Mouse (Mus musculus) monocyte, adult 2 months (primary cell): ENCODE data around the gene Slc7a8.

ENCODE experiments used
- DNase-seq, 2 experiments: peaks; one replicate each; pipeline ENCODE4 v3.0.0; 2022; ENCODE audit warnings: low spot score in 2 of 2, low read depth in 1 of 2

Gene Slc7a8

DNA sequence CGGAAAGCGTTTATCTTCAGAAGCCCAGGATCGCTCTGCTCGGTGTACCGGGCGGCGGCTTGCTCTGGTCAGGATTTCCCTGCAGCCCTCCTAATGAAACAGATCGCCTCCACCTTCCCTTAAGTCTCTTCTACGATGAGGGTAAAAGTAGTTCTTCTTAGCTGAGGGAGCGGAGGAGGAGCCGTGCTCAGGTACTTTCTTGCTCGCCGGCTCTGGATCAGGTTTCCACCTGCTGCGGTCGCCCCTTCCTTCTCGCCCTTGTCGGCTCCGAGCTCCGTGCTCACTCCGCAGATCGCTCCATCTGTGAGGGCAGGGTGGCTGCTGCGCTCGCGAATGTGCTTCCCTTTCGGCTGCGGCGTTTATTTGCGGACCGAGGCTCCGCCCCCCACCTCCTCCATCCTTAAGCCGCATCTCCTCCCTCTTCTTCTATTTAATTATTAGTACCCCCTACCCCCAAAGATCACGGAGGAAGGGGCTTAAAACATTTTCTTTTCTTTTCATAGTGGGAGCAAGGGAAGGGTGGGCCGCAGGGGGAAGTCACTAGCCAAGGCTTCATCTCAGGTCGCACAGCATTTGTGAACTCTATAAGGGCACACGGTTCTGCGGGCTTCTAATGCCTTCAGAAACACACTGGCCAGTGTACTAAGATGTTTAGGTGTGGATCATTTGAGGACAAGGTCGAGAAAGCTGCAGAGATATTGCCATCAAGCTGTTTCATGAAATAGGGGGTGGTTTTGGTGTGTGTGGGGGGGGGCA, at the start of gene Slc7a8:
Gene Slc7a8 (minus strand): TSS at position 337 of the 756 bp plus-strand sequence.
- peak in 1 of 2 experiments; percentile 36 for DNase-seq

DNA sequence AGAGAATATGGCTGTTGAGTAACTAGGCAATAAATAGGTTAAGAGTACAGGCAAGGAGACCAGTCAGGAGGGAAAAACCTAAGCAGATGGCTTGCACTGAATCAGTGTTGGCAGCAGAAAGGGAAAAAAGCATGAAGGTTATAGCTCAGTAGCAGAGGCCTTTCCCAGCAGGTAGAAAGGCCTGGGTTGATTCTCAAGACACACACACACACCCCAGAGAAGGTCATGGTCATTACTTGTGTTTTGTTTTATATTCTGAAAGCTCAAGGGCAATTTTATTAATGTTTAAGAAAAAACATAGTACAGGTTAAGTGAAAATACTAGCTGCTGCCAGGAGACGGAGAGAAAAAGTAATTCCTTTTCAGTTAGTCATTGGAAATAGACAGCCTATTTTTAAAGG, 42.0 kb upstream of the Slc7a8 start:
- DNase-seq: no peak

DNA sequence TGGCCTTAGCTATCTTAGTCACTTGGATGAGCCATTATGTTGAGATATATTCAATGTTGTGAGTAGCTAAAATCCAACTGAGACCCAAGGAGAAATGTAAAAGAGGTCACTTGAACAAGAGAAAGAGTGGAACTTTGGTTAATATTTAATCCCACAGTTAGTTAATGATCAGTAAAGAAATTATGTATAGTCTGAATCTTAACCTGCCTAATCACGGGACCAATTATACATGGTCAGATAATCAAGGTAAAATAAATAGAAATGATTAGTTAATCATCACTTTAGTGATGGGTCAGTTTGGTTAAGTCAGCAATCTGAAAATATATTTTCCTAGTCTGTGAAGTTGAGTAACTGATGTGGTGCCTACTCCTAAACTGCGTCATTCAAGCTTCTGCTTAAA, 40.6 kb upstream of the Slc7a8 start:
- DNase-seq: no peak

- DNase-seq: no peak
These were observed 36.0 kb upstream of the Slc7a8 start for GRCm38 (mm10) chr14:54817791-54818190.

- DNase-seq: no peak
These were observed 34.0 kb upstream of the Slc7a8 start for GRCm38 (mm10) chr14:54815737-54816136.

DNA sequence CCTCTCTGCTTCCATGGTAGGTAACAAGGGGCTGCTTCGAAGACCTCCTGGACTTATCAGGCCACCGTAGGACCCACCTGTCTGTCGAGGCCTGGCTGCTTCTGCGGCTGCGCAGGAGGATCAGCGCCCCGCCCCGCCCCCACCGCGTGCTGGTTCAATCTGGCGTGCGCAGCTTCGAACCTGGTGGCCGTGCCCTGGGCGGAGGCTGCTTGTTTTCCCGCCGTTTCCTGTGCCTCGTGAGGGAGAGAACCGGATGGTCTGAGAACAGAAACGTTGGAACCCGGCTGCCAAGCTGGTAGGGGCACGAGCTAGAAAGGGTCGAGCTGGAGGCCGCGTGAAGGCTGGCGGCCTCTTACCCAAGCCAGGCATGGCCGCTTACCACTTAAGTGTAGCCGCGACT, 32.2 kb upstream of the Slc7a8 start, which contains the start of gene Rnf212b:
Gene Rnf212b (plus strand): TSS at position 151 of the 400 bp plus-strand sequence.
- DNase-seq: no peak

- no peak for DNase-seq
These were observed 27.9 kb upstream of the Slc7a8 start for GRCm38 (mm10) chr14:54809668-54810033.

- DNase-seq: no peak
These were observed 27.2 kb upstream of the Slc7a8 start for GRCm38 (mm10) chr14:54808718-54809667.

- no peak for DNase-seq
These were observed 24.4 kb upstream of the Slc7a8 start for GRCm38 (mm10) chr14:54806124-54806523.

- DNase-seq: no peak
These were observed 20.7 kb upstream of the Slc7a8 start for GRCm38 (mm10) chr14:54802428-54802827.

GRCm38 (mm10) chr14:54799686-54800085, 17.9 kb upstream of the Slc7a8 start:
- DNase-seq: no peak

DNA sequence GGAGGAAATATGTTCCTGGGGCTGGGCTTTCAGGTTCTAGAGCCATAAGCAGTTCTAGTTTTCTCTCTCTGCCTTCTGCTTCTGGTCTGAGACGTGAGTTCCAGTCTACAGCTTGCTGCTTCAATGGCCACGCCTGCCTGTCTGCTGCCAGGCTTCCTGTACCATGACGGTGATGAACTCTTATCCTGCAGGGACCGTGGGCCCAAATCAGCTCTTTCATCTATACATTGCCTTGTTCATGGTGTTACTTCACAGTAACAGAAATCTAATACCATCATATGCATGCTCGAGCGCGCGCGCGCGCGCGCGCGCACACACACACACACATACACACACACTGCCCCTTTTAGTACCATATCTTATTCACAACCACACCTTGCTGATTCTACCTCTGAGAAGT, 15.0 kb upstream of the Slc7a8 start:
- DNase-seq: no peak

DNA sequence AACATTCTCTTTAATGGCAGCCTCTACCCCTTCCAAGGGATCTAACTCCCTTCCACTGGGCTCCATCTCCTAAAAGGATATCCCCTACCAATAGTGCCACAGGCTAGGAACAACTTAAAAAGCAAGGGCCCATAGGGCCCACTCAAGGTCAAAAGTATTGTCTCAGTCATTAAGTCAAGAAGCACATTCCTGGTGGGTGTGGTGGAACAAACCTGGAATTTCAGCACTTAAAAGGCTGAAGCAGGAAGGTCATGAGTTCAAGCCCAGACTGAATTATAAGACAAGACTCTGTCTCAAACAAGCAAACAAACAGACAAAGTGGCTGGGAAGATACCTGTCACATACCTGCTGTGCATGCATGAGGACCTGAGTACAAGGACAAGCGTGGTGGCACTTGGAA, 14.2 kb upstream of the Slc7a8 start:
- no peak for DNase-seq

DNA sequence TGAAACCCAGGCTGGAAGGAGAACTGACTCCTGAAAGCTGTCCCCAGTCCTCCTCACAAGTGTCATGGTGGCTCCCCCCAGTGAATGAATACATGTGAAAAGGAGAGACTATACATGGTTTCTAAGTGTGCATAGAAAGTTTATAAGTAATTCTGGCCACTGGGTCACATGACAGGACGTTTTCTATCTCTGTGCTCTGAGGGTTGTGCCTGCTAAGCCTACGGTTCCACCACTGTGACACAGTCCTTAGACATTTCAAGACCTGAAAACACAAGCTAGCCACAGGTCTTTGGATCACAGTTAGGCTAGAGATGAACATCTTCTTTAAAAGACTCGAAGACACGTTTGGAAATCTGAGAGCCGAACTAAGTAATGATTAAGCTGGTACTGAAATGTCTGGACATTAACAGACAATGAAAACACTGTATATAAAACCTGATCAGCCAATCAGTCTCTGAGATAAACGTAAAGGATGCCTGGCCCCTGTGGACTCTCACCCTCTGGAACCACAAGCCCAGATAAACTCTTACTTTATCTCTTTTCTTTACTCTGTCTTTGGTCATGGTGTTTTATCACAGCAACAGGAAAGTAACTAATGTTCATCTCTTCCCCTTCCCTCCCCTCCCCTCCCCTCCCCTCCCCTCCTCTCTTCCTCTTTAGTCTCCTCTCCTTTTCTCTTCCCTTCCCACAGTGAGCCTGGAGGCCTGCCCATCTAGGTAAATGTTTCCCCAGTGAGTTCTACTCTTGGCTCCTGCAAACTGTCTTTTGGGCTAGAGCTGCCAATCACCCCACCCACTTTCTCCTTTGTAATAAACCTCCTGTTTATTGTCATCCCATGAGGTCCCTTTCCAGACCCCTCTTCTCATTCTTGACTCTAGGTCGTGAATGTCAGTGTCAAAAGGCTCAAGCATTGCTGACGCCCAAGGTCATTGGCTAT, 12.4 kb upstream of the Slc7a8 start:
- DNase-seq: no peak

- no peak for DNase-seq
These were observed 11.6 kb upstream of the Slc7a8 start for GRCm38 (mm10) chr14:54793351-54793750.

DNA sequence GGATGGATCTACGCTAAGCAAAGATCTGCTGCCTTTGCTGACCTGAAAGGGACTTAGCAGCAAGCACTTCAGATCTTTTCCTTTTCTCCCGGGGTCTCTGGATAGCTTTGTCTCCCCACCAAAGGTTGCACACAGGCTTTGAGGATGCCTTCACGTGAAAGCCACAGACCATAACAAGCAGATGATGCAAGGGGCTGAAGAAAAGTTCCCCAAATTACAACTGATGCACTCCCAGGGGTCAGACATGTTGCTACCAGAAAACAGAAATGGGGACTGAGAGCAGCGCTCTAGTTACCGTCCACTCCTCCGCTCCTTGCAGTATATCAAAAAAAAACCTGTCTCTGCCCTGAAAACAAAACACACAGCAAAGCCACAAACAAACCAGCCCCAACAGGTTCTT, 10.4 kb upstream of the Slc7a8 start:
- no peak for DNase-seq

DNA sequence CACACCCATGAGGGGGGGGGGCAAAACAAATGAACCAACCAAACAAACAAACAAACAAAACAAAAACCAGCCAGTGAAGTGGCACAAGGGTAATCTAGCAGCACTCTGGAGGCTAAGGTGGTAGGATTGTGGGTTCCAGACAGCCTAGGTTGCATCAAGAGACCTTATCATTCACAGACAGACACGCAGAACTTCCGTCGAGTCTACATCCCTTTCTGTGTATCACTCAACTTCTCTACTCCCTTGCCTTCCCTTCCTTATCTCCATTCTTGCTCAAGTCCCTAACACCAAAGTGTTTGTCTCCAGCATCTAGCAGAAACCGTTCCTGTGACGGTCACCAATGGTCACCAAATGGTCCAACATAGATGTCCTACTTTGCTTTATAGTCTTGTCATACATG, 6.5 kb upstream of the Slc7a8 start:
- no peak for DNase-seq

DNA sequence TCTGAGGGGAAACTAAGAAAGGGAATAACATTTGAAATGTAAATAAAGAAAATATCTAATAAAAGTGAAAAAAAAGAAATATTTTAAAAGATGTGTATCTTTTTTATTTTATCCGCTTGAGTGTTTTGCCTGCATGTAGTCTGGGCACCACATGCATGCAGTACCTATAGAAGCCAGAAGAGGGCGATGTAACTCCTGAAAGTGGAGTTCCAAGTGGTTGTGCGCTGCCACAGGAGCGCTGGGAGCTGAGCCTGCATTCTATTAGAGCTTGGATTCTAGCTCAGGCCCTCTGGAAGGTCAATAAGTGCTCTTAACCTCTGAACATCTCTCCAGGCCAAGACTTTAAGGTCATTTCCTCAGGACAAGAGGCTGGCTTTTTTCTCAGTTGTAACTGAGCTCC, 5.5 kb upstream of the Slc7a8 start:
- no peak for DNase-seq

DNA sequence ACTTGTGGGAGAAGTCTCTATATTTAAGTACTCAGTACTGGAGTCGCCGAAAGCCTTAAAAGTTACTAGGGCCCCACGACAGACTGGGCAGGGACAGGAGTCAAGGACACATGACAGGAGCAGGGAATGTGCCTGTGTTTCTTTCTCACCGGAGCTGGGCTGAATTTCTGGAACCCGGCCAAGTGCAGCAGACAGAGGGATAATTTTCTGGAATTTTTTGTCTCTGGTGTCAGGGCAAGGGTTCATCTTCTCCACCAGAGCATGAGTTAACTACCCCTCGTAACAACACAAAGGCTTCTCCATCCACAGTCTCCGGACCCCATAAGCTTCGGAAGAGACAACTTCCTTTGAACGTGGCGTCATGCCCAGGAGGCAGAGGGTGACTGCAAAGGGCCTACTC, 4.7 kb upstream of the Slc7a8 start:
- DNase-seq: no peak

DNA sequence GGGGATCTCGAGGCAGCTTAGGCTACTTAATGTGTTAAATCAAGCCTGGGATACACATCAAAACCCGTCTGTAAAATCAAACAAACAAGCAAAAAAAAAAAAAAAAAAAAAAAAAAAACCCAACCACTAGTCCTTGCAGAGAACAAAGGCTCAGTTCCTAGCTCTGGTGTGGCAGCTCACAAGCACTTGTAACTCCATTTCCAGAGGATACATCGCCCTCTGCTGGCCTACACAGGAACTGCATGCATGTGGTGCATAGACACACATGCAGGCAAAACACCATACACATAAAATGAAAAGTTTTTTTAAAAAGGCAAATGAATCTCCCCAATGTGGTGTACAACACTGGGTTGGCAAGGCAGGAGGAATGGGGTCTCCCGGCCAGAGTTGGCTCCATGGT, 4.2 kb upstream of the Slc7a8 start:
- peak; percentile 56 to 80 for DNase-seq

DNA sequence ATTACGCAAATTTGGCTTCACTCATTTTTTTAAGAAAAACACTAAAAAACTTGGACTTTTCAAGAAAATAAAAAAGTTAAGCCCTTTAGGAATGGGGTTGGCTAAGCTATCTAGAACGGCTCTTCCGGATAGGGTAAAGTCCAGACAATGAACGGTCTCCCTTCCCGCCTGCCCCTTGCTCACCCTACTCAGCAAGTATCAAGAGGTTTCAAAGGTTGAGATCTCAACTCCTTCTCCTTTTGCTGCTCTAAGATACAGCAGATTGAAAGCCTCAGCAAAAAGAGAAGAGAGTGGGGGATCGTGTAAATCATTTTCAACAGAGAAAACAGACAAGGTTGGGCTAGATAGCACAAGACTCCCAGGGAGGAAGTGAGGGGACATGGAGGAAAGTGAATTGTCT, 1.2 kb upstream of the Slc7a8 start:
- no peak for DNase-seq
